Mouse (Mus musculus) left cerebral cortex, postnatal 36 days (tissue): ENCODE results near the gene Rhbdf1. TPM values are rescaled to one million over a fixed set of nuclear protein-coding genes. Genes with fewer than 3 reads are reported as not detected.

Source experiments
- DNase-seq, 2 experiments: peaks; one replicate each; pipeline ENCODE4 v3.0.0; 2021 to 2022; ENCODE audit warnings: low spot score in 2 of 2, mixed read lengths in 1 of 2
- intact Hi-C: fragments of 180-260 bp; cut with DNase I; formaldehyde crosslinking; loops from one replicate; pipeline ENCODE4 v1.15.1; 2025
- total RNA-seq, 2 experiments: library from RNA; stranded (reverse); gene quantifications; 2 replicates each; pipeline ENCODE4 v1.2.3; 2021

Gene Rhbdf1
- total RNA-seq, 2 experiments from 2014 or later = 9.6 to 14.9 TPM

- DNase-seq = no peak
- intact Hi-C loops = loop anchor here (10.0 kb wide), 1 partner anchor 398 kb away; no protein-coding TSS in a partner anchor
These were observed 25.4 kb downstream of the Rhbdf1 start for GRCm38 (mm10) chr11:32196727-32197126.

GRCm38 (mm10) chr11:32195867-32196540 is 26.1 kb downstream of the Rhbdf1 start:
- intact Hi-C loops = loop anchor here (10.0 kb wide), 1 partner anchor 399 kb away; no protein-coding TSS in a partner anchor
- DNase-seq = no peak

GRCm38 (mm10) chr11:32194626-32195025 is 27.5 kb downstream of the Rhbdf1 start:
- DNase-seq = no peak
- intact Hi-C loops = loop anchor here (10.0 kb wide), 1 partner anchor 400 kb away; no protein-coding TSS in a partner anchor

- no peak for DNase-seq
- intact Hi-C loops = loop anchor here (10.0 kb wide), 1 partner anchor 401 kb away; no protein-coding TSS in a partner anchor
These were observed 28.0 kb downstream of the Rhbdf1 start for GRCm38 (mm10) chr11:32194086-32194485.

- intact Hi-C loops = loop anchor here (10.0 kb wide), 1 partner anchor 402 kb away; no protein-coding TSS in a partner anchor
- no peak for DNase-seq
These were observed 28.9 kb downstream of the Rhbdf1 start for GRCm38 (mm10) chr11:32193156-32193555.

- intact Hi-C loops = loop anchor here (10.0 kb wide), 1 partner anchor 404 kb away; no protein-coding TSS in a partner anchor
- DNase-seq = no peak
These were observed 31.4 kb downstream of the Rhbdf1 start for GRCm38 (mm10) chr11:32190603-32191110.

- intact Hi-C loops = loop anchor here (10.0 kb wide), 1 partner anchor 405 kb away; no protein-coding TSS in a partner anchor
- DNase-seq = no peak
These were observed 32.0 kb downstream of the Rhbdf1 start for GRCm38 (mm10) chr11:32190119-32190518.

GRCm38 (mm10) chr11:32189434-32189833 is 32.7 kb downstream of the Rhbdf1 start:
- DNase-seq = no peak
- intact Hi-C loops = loop anchor here (10.0 kb wide), 1 partner anchor 955 kb away; the partner anchor contains the start of gene Fgf18

GRCm38 (mm10) chr11:32188881-32189280 is 33.2 kb downstream of the Rhbdf1 start:
- no peak for DNase-seq
- intact Hi-C loops = loop anchor here (10.0 kb wide), 1 partner anchor 956 kb away; the partner anchor contains the start of gene Fgf18

- intact Hi-C loops = loop anchor here (10.0 kb wide), 1 partner anchor 958 kb away; the partner anchor contains the start of gene Fgf18
- no peak for DNase-seq
These were observed 34.8 kb downstream of the Rhbdf1 start for GRCm38 (mm10) chr11:32187256-32187655.

GRCm38 (mm10) chr11:32186031-32186430 is 36.1 kb downstream of the Rhbdf1 start:
- intact Hi-C loops = loop anchor here (10.0 kb wide), 1 partner anchor 959 kb away; the partner anchor contains the start of gene Fgf18
- DNase-seq = no peak

- intact Hi-C loops = loop anchor here (10.0 kb wide), 1 partner anchor 960 kb away; the partner anchor contains the start of gene Fgf18
- no peak for DNase-seq
These were observed 37.6 kb downstream of the Rhbdf1 start for GRCm38 (mm10) chr11:32184469-32184868.

GRCm38 (mm10) chr11:32181973-32182868 is 39.9 kb downstream of the Rhbdf1 start:
- peak; percentile 80 to 88 for DNase-seq
- intact Hi-C loops = loop anchor here (2.0 to 10.0 kb wide), 2 partner anchors 57 to 963 kb away; partner anchors contain the start of gene Fgf18

- DNase-seq = no peak
- intact Hi-C loops = loop anchor here (10.0 kb wide), 1 partner anchor 964 kb away; the partner anchor contains the start of gene Fgf18
These were observed 40.9 kb downstream of the Rhbdf1 start for GRCm38 (mm10) chr11:32181246-32181645.

GRCm38 (mm10) chr11:32178506-32178905 is 43.6 kb downstream of the Rhbdf1 start:
- intact Hi-C loops = no loop called here
- no peak for DNase-seq

GRCm38 (mm10) chr11:32166683-32167082 is 55.4 kb downstream of the Rhbdf1 start:
- DNase-seq = no peak
- intact Hi-C loops = no loop called here

GRCm38 (mm10) chr11:32161922-32162804 is 59.9 kb downstream of the Rhbdf1 start:
- peak; percentile 84 to 89 for DNase-seq
- intact Hi-C loops = loop anchor here (1.0 to 5.0 kb wide), 3 partner anchors 75 to 215 kb away; partner anchors contain the start of gene Nsg2

GRCm38 (mm10) chr11:32161500-32161899 is 60.6 kb downstream of the Rhbdf1 start:
- intact Hi-C loops = loop anchor here (5.0 kb wide), 2 partner anchors 74 to 214 kb away; no protein-coding TSS in a partner anchor
- DNase-seq = no peak
